Mouse (Mus musculus) urinary bladder, postnatal 36 days (tissue): Measurements from ENCODE around the gene Slc4a2.

Source experiments
- DNase-seq, 2 experiments: peaks; one replicate each; pipeline ENCODE4 v3.0.0; 2022; ENCODE audit warnings: low spot score in 2 of 2, mixed read lengths in 1 of 2

The Slc4a2 gene

DNA sequence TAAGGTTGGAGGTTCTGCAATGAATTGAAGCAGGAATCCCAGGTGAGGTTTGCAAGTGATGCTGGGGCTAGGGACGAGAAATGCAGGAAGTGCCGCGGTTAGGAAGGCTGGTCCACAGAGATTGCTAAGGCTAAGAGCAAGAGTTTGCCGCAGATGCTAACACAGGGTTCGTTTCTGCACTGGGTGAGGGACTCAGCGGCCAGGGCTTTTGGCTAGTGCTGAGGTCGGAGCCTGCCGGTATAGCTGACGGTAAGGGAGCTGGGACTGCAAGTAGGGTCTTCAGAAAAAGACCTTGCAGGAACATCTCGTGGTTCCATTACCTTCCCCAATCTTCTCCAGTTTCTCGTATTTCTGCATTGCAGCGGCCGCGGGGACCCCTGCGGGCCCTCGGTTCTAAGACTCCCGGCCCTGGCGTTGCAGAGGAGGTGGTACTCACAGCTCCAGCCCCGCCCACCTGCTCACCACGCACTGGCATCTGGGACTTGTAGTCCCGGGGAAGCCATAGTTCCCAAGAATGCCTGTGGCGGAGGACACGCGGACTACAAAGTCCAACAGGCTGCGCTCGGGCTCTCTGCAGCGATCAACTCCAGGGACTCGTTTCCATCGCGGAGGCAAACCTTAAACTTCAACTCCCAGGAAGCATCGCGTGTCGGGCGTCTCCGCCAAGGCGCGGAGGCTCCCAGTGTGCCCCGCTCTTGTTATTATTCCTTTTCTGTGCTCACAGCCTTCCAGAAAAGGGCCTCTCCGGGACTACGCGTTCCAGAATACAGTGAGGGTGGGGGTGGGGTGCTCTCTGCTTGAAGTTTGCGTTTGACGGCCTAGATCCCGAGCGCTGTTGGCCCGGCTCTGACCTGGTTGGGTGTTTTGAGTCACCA is at the start of gene Slc4a2, which contains the start of gene Cdk5:
Gene Slc4a2, plus strand, starts transcription at position 709 of the 875 bp plus-strand sequence.
Gene Cdk5, minus strand, starts transcription at position 402 of the 875 bp plus-strand sequence.
- DNase-seq: peak; percentile 96 to 99

DNA sequence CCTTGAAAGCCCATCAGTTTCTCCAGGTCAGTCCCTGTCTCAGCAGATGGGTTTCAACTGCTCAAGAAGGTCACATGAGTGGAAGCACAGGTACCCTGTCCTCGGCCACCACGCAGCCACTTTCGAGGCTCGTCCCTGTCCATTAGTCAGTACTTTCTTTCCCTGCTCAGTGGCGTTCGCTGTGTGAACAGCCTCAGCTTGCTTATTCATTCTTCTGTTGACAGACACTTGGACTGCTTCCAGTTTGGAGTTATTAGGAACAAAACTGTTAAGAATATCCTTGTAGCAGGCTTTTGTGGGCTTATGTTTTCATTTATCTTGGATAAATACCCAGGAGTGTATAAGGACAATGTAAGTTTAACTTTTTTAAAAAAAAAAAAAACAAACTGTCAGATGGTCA is 49.4 kb upstream of the Slc4a2 start:
- DNase-seq: no peak

GRCm38 (mm10) chr5:24374666-24375328 is 48.8 kb upstream of the Slc4a2 start:
- DNase-seq: no peak

DNA sequence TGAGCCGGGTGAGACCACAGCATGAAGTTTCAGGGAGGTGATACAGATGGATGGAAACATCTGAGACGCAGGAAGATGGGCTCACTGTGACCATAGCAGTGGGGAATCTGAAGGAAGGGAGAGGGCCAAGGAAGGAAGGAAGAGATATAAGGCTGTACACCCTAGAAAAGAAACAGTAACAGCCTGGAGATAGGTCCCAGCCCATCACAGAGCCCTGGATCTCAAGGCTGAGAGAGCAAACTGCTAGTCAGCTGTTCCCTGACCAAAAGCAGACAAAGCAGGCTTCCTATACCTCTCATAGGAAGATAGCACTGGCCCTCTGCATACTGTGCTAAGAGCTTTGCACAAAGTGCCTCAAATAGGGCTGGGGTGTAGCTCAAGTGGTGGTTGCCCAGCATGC is 44.9 kb upstream of the Slc4a2 start:
- no peak for DNase-seq

DNA sequence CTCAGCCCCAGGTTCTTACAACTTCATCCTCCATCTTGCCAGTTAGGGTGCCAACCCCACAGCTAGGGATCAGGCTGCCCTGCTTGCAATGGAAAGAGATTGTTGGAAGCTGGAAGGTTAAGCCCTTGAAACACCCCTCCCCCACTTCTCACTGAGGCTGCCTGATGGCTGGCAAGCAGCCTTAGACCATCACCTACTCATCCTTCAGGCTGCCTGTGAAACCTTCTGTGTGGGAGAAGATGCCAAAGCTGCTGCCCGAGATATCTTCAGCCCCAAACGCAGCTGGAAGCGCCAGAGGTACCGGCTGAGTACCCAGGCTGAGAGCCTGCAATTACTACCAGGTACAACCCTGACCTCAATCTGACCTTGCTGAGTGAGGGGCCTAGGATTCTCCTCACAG is 44.1 kb upstream of the Slc4a2 start:
- DNase-seq: no peak

DNA sequence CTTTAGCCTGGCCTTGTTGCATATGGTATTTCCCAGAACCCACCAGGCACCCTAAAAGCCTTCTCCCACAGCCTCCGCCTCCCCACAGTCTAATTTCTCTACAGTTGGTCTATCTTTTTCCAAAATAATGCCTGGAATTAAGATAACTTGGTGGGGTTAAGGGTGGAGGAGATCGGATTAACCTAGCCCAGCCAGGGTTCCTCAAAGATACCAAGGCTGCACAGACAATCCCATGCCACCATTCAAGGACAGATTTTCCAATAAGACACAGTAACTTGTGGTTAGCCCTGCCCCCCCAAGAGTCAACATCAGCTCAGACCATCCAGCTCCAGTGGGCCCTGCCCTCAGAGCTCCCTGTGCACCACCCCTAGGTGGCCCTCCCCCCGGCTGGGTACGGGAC is 43.1 kb upstream of the Slc4a2 start:
- no peak for DNase-seq

GRCm38 (mm10) chr5:24381486-24381885 is 42.2 kb upstream of the Slc4a2 start:
- no peak for DNase-seq

DNA sequence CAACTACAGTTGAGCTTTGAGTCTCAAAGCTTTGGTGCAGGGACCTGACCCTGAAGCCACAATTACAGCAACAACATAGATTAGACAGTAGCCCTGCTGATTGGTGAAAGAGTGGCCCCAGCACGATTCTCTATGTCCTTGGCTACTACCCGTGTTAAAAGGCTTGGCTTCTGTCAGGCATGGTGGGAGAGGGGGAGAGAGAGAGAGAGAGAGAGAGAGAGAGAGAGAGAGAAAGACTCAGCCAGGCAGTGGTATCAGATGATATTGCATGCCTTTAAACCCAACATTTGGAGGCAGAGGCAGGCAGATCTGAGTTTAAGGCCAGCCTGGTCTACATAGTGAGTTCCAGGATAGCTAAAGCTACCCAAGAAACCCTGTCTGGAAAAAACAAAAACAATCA is 41.6 kb upstream of the Slc4a2 start:
- DNase-seq: no peak

GRCm38 (mm10) chr5:24383026-24383859 is 40.4 kb upstream of the Slc4a2 start:
- peak; percentile 75 to 87 for DNase-seq

- no peak for DNase-seq
Measured at GRCm38 (mm10) chr5:24384407-24384806, 39.2 kb upstream of the Slc4a2 start.

DNA sequence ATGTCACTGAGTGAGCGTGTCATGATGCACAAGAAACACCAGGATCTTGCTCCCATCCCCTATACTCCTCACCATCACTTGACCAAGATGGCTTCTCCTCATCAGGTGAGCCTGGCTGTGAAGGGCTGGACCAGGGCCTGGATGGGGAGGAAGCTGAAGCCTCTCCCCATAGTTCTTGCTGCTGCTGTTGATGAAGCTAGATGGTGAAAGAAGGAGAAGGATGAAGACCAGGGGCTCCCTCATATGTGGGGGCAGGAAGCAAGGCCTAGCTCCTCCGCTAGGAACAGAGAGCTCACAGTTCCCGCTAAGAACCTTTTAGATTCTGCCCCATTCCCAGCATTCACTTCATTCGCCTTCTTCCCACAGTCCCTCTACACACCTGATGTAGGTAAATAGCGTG is 38.3 kb upstream of the Slc4a2 start:
- no peak for DNase-seq

DNA sequence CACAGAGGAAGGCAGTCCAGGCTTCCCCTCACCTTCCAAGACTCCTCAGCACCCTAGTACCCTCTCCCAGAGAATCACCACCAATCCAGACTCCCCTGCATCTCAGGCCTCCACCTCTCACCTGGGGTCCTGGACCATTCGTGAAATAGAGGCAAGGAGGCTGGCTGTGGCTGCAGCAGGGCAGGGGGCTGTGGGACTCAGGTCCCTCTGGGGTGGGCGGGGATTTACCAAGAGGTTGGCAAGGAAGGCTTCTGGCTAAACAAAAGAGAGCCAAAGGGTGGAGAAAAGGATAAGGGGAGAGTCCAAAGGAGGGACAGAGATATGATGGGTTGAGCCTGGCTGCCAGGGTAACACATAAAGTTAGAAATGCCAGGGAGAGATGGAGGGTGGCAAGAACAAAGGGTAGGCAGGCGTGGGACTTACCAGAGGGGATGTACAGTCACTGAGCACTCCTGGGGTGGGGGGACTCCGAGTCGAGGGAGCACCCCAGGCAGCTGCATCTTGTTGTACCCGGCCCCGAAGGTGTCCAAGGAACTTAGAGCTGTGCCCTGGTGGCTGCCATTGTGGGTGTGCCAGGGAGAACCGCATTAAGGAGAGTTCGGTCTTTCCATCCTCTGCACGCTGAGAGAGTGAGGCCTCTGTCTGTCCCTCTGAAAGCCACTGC is 37.6 kb upstream of the Slc4a2 start:
- DNase-seq: no peak

DNA sequence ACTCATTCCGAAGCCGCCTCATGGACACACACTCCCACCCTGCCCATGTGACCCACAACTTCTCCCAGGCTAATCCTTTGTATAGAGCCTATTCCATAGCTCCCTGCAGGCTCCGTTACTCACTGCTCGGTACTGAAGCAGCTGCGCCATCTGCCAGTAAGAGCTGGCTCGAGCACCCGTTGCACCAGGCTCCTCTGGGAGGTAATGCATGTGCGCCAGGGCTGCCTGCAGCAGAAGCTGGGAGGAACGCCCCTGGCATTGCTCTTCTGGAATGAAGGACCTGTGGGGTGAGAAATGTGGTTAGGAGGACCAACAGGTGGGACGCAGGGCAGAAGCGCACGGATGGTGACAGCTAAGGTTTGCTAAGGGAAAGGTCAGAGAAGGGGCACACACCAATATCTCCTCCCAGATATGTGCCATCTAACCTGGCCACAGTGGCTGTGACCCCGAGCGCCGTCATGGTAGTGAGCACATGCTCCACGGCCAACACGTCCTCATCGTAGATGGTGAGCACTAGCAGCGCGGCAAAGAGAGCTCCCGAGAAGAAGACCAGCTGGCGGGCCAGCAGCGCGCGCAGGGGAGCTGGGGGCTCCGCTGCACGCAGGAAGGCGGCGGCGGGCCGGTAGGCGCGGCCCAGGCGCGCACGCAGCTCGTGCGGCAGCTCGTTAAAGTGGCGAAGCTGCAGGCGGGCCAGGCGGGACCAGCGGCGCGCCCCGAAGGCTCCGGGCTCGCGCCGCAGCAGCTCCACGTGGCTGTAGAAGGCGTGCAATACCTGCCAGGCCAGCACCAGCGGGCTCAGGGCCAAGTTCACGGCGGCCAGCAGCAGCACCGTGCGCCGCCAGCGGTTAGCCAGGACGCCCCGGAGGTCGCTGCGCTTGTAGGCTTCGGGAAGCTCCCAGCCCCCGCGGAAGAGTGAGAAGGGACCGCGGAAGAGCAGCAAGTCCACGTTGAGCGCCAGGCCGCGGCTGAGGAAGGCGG is 36.1 kb upstream of the Slc4a2 start:
- DNase-seq: peak; percentile 33 to 68

DNA sequence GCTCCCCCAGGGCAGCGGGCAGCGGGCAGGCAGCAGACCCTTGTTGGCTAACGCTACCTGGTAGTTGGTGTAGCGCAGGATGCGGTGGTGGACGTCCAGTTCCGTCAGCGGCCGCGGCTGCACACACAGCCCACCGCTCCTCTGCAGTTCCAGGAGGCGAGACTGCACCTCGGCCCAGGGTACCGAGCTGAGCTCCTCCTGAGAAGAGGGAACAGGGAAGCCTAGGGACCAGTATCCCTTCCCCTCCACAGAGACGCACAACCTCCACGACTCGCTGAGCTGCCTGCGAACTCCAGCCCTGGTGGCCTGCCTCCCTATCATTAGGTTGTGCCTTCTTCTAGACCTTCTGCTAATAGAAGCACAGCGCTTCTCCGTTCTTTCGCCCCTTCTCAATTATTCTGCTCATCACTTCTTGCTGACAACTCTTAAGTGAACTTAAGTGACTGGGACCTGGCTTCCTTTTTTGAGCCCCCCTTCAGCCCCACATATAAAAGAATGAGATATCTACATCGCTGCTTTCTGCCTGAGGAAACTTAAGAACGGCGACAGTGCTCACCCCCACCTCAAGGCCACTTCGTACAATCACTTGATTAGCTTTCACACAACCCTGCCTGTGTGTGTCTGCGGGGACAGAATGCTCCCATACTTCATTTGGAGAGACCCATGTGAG is 35.3 kb upstream of the Slc4a2 start:
- no peak for DNase-seq

GRCm38 (mm10) chr5:24389011-24389657 is 34.5 kb upstream of the Slc4a2 start:
- DNase-seq: no peak

GRCm38 (mm10) chr5:24389658-24390020 is 34.0 kb upstream of the Slc4a2 start:
- no peak for DNase-seq

DNA sequence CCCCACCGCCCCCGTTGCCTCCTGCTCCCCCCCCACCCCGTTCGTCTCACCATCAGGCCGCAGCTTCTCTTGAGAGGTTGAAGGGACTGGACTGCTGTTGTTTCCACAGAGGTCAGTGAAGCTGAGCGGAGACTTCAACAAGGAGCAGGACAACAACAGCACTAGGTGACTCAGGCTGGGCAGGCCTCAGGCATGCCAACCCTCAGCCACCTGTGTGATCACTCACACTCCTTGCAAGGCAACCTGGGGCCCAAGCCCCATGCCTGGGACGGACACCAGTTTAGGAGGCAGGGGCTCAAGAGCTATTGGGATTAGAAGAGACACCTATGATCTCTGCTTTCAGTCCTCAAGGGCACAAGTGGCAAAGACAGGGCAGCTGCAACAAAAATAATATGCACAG is 31.8 kb upstream of the Slc4a2 start, which contains the start of gene Atg9b:
Gene Atg9b, minus strand, starts transcription at position 280 of the 400 bp plus-strand sequence.
- DNase-seq: no peak

- DNase-seq: peak; percentile 35 to 57
Measured at GRCm38 (mm10) chr5:24392724-24393123, 30.9 kb upstream of the Slc4a2 start.

DNA sequence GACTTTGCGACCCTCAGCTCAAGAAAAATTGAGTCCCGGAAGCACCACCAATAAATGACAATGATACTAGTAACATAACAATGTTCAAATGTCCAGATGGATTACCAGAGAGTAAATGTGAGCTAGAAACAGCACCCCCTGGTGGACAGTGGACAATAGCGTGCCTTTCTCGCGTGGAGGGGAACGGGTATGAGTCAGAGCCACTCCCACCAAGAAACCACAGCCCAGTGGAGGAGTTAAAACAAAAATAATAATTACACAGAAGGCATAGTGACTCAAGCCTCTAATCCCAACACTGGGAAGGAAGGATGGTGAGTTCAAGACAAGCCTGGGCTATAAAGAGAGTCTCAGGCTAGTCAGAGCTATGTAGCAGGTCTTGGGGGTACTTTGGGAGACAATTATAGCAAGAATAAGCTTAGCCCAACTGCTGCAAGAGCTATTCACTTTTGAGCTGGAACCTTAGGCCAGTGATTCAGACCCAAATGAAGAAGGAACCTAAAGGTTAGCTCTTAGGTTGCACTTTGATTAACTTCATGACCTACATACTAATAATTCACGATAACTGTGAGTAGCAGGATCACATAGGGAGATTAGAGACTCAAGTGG is 30.1 kb upstream of the Slc4a2 start, which contains the start of gene Abcb8:
Gene Abcb8, plus strand, starts transcription at position 272 of the 606 bp plus-strand sequence.
- DNase-seq: peak; percentile 63 to 82
